Mouse (Mus musculus) cortical plate, adult 2 months (tissue): ENCODE data around the gene Matn3.

ENCODE experiments used
- CTCF ChIP-seq: fragments of 200-500 bp; IDR thresholded peaks from 2 replicates; pipeline ENCODE4 v1.5.1; 2011; ENCODE audit warnings: mild to moderate bottlenecking, control low read depth, low read length; ENCODE audit not compliant: insufficient read depth; ENCODE audit errors: extremely low read depth
- POLR2A ChIP-seq: fragments of 200-500 bp; IDR thresholded peaks from 2 replicates; pipeline ENCODE4 v1.6.1; 2011; ENCODE audit warnings: mild to moderate bottlenecking, low read length, control low read depth; ENCODE audit not compliant: insufficient read depth; ENCODE audit errors: extremely low read depth

DNA sequence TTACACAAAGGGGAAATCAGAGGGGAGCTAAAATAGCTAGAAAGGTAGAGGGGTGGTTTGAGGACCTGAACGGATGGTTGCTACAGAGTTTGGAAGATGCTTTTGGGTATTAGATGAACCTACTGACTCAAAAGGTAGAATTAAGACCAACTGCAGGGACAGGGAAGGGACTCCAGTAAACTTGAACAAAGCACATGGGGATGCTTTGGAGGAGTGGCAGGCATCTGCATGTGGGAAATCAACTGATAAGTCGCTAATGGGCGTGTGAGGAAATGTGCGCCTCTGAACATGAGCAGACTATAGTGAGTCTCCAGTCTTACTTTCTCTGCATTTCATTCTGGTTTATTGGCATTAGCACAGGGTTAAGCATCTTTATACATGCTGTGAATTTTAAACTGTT lies 16.6 kb upstream of the Matn3 start:
- TF ChIP-seq CTCF (no peak), POLR2A (no peak)
